Mouse (Mus musculus): Measurements from ENCODE around the gene Pstk.
"Not testable (repeated sequence)": the region's sequence is repeated elsewhere in the genome, so short reads cannot be mapped to it uniquely, and the experiment has no call there.

DNA sequence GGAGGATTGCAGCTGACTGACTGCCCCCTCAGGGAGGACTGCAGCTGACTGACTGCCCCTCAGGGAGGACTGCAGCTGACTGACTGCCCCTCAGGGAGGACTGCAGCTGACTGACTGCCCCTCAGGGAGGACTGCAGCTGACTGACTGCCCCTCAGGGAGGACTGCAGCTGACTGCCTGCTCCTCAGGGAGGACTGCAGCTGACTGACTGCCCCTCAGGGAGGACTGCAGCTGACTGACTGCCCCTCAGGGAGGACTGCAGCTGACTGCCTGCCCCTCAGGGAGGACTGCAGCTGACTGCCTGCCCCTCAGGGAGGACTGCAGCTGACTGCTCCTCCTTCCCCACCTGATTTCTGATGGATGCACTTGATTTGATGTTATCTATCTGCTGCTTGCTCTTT is 45.8 kb downstream of the Pstk start:
- not testable (repeated sequence) for TF ChIP-seq CTCF (IDR thresholded peaks at IDR 0.05; ENCODE audit: low read depth); EP300 (optimal IDR thresholded peaks at IDR 0.05)
